Mouse (Mus musculus): ENCODE measurements at regions not wholly inside any gene's neighbourhood (a gene's known extent, or its start where the extent isn't known, plus 50 kb on each side); places are given as distances from the start of the nearest gene placed in this dataset.

GRCm38 (mm10) chr10:43712657-43713056 is 134.6 kb downstream of the Cd24a start:
- no peak for DNase-seq (ENCODE audit: low spot score)

DNA sequence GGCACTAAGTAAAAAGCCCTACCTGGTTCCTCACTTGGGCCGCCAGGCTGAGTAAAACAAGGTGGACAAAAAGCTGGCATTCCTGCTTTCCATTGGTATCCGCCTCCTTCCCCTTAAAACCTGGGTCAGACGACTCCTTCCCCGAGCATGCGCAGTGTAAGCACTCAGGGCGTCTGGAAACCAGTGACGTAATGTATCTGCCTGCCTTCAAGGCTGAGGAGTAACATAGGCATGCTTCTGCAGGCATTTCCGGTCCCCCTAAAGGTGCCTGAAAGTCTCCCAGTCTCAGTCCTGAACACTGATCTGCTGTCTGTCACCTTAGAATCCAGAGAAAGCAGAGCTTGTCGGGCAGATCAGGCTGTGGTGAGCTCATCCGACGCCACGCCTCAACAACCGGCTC is 140.7 kb downstream of the Cd24a start:
- DNase-seq (ENCODE audit: low spot score), result no peak

DNA sequence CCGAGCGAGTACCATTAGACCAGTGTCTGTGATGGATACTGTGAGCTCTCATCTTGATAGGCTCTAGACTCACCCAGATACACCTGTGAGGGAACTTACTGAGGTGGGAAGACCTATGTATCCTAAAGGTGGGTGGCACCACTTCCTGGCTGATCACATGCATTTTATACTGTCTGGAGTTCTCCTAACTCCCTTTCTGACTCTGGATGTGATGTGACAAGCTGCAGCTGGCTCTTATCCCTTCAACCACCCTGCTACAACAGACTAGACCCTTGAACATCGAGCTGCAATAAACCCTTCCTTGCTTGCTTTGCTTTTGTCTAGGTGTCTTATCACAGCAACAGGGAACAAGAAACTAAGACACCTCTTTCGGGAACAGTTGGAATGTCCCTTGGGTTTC is 143.3 kb downstream of the Cd24a start:
- DNase-seq (ENCODE audit: low spot score), result no peak

GRCm38 (mm10) chr10:43722164-43722563 is 144.1 kb downstream of the Cd24a start:
- no peak for DNase-seq (ENCODE audit: low spot score)

GRCm38 (mm10) chr10:43722711-43723614 is 144.9 kb downstream of the Cd24a start:
- DNase-seq (ENCODE audit: low spot score), result no peak

DNA sequence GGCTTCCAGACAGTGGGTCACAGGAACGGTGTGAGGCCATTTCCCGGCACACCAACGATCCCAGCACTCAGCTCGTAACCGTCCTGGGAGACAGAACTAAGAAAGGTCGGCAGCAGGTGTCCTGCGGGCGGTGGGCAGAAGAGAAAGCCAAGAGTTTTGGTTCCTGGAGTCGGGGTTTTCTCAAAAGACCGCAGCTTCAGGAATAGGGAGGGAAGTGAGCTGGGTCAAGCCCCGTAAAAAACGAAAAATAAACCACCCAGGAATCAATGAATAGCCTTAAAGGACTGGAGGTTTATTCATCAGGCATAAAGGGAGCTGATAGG is 145.5 kb downstream of the Cd24a start:
- DNase-seq (ENCODE audit: low spot score), result no peak

DNA sequence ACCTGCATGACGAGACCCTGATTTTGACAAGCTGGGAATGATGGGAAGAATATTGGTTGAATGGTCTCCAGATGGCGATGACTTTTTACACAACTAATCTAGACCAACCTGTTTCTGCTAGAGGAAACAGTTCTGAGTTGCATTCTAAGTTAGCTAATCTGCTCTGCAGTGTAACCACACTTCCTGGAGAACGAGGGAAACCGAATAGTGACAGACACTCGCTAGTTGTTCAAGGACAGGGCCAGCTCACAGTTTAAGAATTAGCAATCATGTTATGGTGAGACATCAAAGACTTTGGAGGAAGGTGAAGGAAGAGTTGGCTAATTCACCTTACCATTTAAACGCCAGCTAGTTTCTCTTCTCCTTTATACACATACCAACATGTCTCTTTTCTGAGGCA is 149.7 kb downstream of the Cd24a start:
- DNase-seq (ENCODE audit: low spot score), result no peak

GRCm38 (mm10) chr10:43729184-43729583 is 151.1 kb downstream of the Cd24a start:
- DNase-seq (ENCODE audit: low spot score), result no peak

DNA sequence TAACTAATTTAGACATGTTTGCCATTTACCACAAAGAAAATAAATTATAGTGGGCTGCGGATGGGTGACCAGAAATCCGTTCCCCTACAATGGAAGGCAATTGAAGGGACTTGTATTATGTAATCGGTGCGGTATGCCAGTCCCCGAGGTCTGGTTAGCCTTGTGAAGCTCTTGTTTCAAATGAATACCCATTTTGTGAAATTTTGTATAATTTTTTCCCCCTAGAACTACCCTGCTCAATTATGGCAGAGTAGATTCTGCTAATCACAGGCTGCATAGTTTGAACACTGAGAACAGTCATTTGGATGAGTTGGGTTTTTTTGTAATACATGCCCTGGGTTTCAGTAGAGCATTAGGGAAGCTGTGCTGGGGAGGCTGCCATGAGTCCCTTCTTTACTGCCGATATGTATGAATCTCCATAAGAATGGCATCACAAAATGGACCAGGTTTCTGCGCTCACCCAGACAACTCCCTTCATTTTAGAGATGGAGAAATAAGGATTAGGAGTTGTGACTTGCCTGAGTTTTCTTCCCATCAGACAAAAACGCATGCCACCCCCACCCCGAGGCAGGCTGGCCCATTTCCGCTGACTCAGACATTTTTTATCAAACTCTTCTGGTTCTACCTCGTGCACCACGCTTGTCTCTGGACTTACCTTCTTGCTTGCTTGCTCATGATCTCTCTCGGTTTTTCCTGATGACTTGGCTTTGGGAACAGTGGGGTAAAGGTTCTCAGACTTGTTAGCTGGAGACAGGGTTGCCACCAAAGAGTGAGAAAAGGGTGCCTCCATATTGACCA is 155.7 kb downstream of the Cd24a start:
- no peak for DNase-seq (ENCODE audit: low spot score)

DNA sequence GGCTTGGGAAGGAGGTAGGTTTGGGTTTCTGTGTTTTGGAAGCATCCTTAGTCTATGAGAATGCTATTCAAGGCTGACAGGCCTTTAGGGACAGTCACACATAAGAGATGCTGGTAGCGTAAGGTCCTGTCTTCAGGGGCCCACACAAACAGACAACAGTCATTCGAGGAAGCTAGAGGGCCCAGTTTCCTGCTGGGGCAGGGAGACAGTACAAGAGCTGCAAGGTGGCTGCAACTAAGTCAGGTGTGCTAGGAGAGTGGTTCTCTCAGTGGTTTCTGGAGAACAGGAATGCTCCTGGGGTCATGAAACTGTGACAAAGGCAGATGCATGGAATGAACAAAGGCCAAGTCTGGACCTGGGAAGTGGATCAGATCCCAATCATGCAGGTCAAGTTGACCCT is 161.1 kb downstream of the Cd24a start:
- DNase-seq (ENCODE audit: low spot score), result no peak

- DNase-seq (ENCODE audit: low spot score), result no peak
These were observed 161.6 kb downstream of the Cd24a start for GRCm38 (mm10) chr10:43739718-43740117.

DNA sequence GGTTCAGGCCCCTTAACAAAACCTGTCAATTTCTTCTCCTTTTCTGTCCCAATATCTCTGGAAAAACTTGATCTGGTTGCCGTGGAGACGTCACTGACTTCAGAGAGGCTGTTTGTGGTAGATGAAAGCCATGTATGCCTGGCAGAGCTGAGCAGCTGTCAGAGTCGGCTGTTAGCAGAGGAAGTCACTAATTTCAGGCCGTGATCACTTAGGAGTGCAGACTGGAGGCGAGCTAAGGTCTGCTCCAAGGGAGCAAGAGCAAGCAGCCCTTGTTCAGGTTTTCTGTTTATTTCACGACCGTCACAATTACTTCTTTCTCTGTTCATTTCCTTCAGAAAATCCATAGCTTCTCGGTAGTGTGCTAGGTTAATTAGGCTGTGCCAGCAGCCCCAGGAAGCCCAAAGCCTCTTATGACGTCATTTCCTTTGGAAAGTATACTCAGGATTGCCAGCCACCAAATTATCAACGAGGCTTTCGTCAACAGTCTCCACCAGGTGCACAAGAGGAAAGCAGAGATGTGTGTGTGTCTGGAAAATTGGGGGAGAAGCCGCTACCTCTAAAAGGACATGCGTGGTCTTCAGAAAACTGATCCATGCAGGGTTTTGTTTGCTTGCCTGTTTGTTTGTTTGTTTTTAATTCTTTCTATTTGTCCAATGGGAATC is 161.2 kb downstream of the Qrsl1 start:
- DNase-seq (ENCODE audit: low spot score), result peak; percentile 45

GRCm38 (mm10) chr10:43741361-43742084 is 160.0 kb downstream of the Qrsl1 start:
- no peak for DNase-seq (ENCODE audit: low spot score)

- no peak for DNase-seq (ENCODE audit: low spot score)
These were observed 159.2 kb downstream of the Qrsl1 start for GRCm38 (mm10) chr10:43742085-43743054.

GRCm38 (mm10) chr10:43743188-43744120 is 158.1 kb downstream of the Qrsl1 start:
- DNase-seq (ENCODE audit: low spot score), result no peak

- DNase-seq (ENCODE audit: low spot score), result no peak
These were observed 155.5 kb downstream of the Qrsl1 start for GRCm38 (mm10) chr10:43745931-43746630.

GRCm38 (mm10) chr10:43746631-43747001 is 154.9 kb downstream of the Qrsl1 start:
- DNase-seq (ENCODE audit: low spot score), result no peak

- DNase-seq (ENCODE audit: low spot score), result no peak
These were observed 154.0 kb downstream of the Qrsl1 start for GRCm38 (mm10) chr10:43747541-43747940.

- no peak for DNase-seq (ENCODE audit: low spot score)
These were observed 153.2 kb downstream of the Qrsl1 start for GRCm38 (mm10) chr10:43748300-43748699.

Measured in layer of hippocampus, adult 11-12 months (tissue).